Mouse (Mus musculus): Measurements from ENCODE around the gene Fli1. TPM values are rescaled to one million over a fixed set of nuclear protein-coding genes. Genes with fewer than 3 reads are reported as not detected.

Fli1 gene
- polyA plus RNA-seq, 1 experiment from 2014 or later, result 27.3 TPM

GRCm38 (mm10) chr9:32543923-32544575, 1.4 kb upstream of the Fli1 start:
- peak overlapping the region; percentile 32 for H3K4me2 ChIP-seq (replicated peaks; ENCODE audit: low read depth, low read length)
- H3K27me3 ChIP-seq (ENCODE audit: control insufficient read depth, insufficient read depth, low read length), result peaks cover 11% of the 10 kb centered on the region; the same call in 1 of the 2 replicates
- H3K27ac ChIP-seq (ENCODE audit: low read depth, low read length), result no peak overlapping the region; the same call in 1 of the 2 replicates
- ATAC-seq (ENCODE audit: low FRiP score, low TSS enrichment), result no peak
- peaks cover 39% of the 10 kb centered on the region for H3K4me1 ChIP-seq (ENCODE audit: control insufficient read depth, insufficient read depth, low read length)
- H3K36me3 ChIP-seq (ENCODE audit: control insufficient read depth, insufficient read depth, low read length), result no peaks in the 10 kb centered on the region
- 17% methylated on average over 8 of the region's 8 CpGs for WGBS
- H3K9ac ChIP-seq (ENCODE audit: low read depth, low read length), result no peak overlapping the region
- H3K9me3 ChIP-seq (ENCODE audit: control insufficient read depth, low read length), result no peaks in the 10 kb centered on the region
- no peak overlapping the region for H3K4me3 ChIP-seq (ENCODE audit: low read length)

- H3K27me3 ChIP-seq (ENCODE audit: control insufficient read depth, insufficient read depth, low read length), result peaks cover 11% of the 10 kb centered on the region; the same call in 1 of the 2 replicates
- no peaks in the 10 kb centered on the region for H3K36me3 ChIP-seq (ENCODE audit: control insufficient read depth, insufficient read depth, low read length)
- H3K9ac ChIP-seq (ENCODE audit: low read depth, low read length), result peak overlapping the region; percentile 53; the same call in 1 of the 2 replicates
- under 1% methylated on average over 18 of the region's 18 CpGs for WGBS
- H3K27ac ChIP-seq (ENCODE audit: low read depth, low read length), result peak overlapping the region; percentile 85
- ATAC-seq (ENCODE audit: low FRiP score, low TSS enrichment), result 0 out of 2 replicates have a peak, but pooled peaks have one; percentile 4
- peak overlapping the region; percentile 94 for H3K4me2 ChIP-seq (replicated peaks; ENCODE audit: low read depth, low read length)
- H3K4me1 ChIP-seq (ENCODE audit: control insufficient read depth, insufficient read depth, low read length), result peaks cover 36% of the 10 kb centered on the region
- no peaks in the 10 kb centered on the region for H3K9me3 ChIP-seq (ENCODE audit: control insufficient read depth, low read length)
- peak overlapping the region; percentile 73 for H3K4me3 ChIP-seq (ENCODE audit: low read length)
Measured at GRCm38 (mm10) chr9:32543040-32543581, 450 bp upstream of the Fli1 start.

- no peaks in the 10 kb centered on the region for H3K9me3 ChIP-seq (ENCODE audit: control insufficient read depth, low read length)
- peak overlapping the region; percentile 85 for H3K27ac ChIP-seq (ENCODE audit: low read depth, low read length)
- peak overlapping the region; percentile 84 for H3K9ac ChIP-seq (ENCODE audit: low read depth, low read length)
- ATAC-seq (ENCODE audit: low FRiP score, low TSS enrichment), result peak; percentile 3; the same call in 1 of the 2 replicates
- no peaks in the 10 kb centered on the region for H3K36me3 ChIP-seq (ENCODE audit: control insufficient read depth, insufficient read depth, low read length)
- peaks cover 29% of the 10 kb centered on the region for H3K4me1 ChIP-seq (ENCODE audit: control insufficient read depth, insufficient read depth, low read length)
- peak overlapping the region; percentile 94 for H3K4me2 ChIP-seq (replicated peaks; ENCODE audit: low read depth, low read length)
- peak overlapping the region; percentile 73 for H3K4me3 ChIP-seq (ENCODE audit: low read length)
- H3K27me3 ChIP-seq (ENCODE audit: control insufficient read depth, insufficient read depth, low read length), result peaks cover 11% of the 10 kb centered on the region; the same call in 1 of the 2 replicates
- under 1% methylated on average over 30 of the region's 30 CpGs for WGBS
Measured at GRCm38 (mm10) chr9:32541223-32541901, 1.3 kb downstream of the Fli1 start.

GRCm38 (mm10) chr9:32540406-32541222, 2.0 kb downstream of the Fli1 start:
- Histone ChIP-seq H3K27ac (ENCODE audit: low read depth, low read length) (peak overlapping the region; percentile 85), H3K4me3 (ENCODE audit: low read length) (peak overlapping the region; percentile 73), H3K4me1 (ENCODE audit: control insufficient read depth, insufficient read depth, low read length) (peaks cover 26% of the 10 kb centered on the region), H3K9ac (ENCODE audit: low read depth, low read length) (peak overlapping the region; percentile 84), H3K27me3 (ENCODE audit: control insufficient read depth, insufficient read depth, low read length) (peaks cover 7% of the 10 kb centered on the region; the same call in 1 of the 2 replicates), H3K9me3 (ENCODE audit: control insufficient read depth, low read length) (no peaks in the 10 kb centered on the region), H3K36me3 (ENCODE audit: control insufficient read depth, insufficient read depth, low read length) (no peaks in the 10 kb centered on the region), H3K4me2 (replicated peaks; ENCODE audit: low read depth, low read length) (peak overlapping the region; percentile 94)
- peak; percentile 11 for ATAC-seq (ENCODE audit: low FRiP score, low TSS enrichment)
- WGBS, result under 1% methylated on average over 68 of the region's 70 CpGs

- ATAC-seq (ENCODE audit: low FRiP score, low TSS enrichment), result 0 out of 2 replicates have a peak, but pooled peaks have one; percentile 0
- Histone ChIP-seq H3K9ac (ENCODE audit: low read depth, low read length) (peak overlapping the region; percentile 84), H3K4me3 (ENCODE audit: low read length) (peak overlapping the region; percentile 73), H3K4me2 (replicated peaks; ENCODE audit: low read depth, low read length) (peak overlapping the region; percentile 94), H3K9me3 (ENCODE audit: control insufficient read depth, low read length) (no peaks in the 10 kb centered on the region), H3K36me3 (ENCODE audit: control insufficient read depth, insufficient read depth, low read length) (no peaks in the 10 kb centered on the region), H3K27me3 (ENCODE audit: control insufficient read depth, insufficient read depth, low read length) (peaks cover 6% of the 10 kb centered on the region; the same call in 1 of the 2 replicates), H3K4me1 (ENCODE audit: control insufficient read depth, insufficient read depth, low read length) (peaks cover 20% of the 10 kb centered on the region; the same call in 1 of the 2 replicates), H3K27ac (ENCODE audit: low read depth, low read length) (peak overlapping the region; percentile 85)
- 2% methylated on average over 13 of the region's 13 CpGs for WGBS
Measured at GRCm38 (mm10) chr9:32540061-32540405, 2.6 kb downstream of the Fli1 start.

- H3K27me3 ChIP-seq (ENCODE audit: control insufficient read depth, insufficient read depth, low read length), result peaks cover 6% of the 10 kb centered on the region; the same call in 1 of the 2 replicates
- peak overlapping the region; percentile 73 for H3K4me3 ChIP-seq (ENCODE audit: low read length)
- peaks cover 14% of the 10 kb centered on the region; the same call in 1 of the 2 replicates for H3K4me1 ChIP-seq (ENCODE audit: control insufficient read depth, insufficient read depth, low read length)
- H3K9ac ChIP-seq (ENCODE audit: low read depth, low read length), result no peak overlapping the region
- 41% methylated on average over 3 of the region's 3 CpGs for WGBS
- ATAC-seq (ENCODE audit: low FRiP score, low TSS enrichment), result no peak
- peak overlapping the region; percentile 94 for H3K4me2 ChIP-seq (replicated peaks; ENCODE audit: low read depth, low read length)
- H3K36me3 ChIP-seq (ENCODE audit: control insufficient read depth, insufficient read depth, low read length), result no peaks in the 10 kb centered on the region
- no peak overlapping the region for H3K27ac ChIP-seq (ENCODE audit: low read depth, low read length)
- no peaks in the 10 kb centered on the region for H3K9me3 ChIP-seq (ENCODE audit: control insufficient read depth, low read length)
Measured at GRCm38 (mm10) chr9:32539321-32539761, 3.3 kb downstream of the Fli1 start.

GRCm38 (mm10) chr9:32538124-32538523, 4.5 kb downstream of the Fli1 start:
- WGBS, result 80% methylated on average over 5 of the region's 5 CpGs
- Histone ChIP-seq H3K27me3 (ENCODE audit: control insufficient read depth, insufficient read depth, low read length) (peaks cover 4% of the 10 kb centered on the region; the same call in 1 of the 2 replicates), H3K4me1 (ENCODE audit: control insufficient read depth, insufficient read depth, low read length) (peaks cover 7% of the 10 kb centered on the region; the same call in 1 of the 2 replicates), H3K27ac (ENCODE audit: low read depth, low read length) (no peak overlapping the region), H3K4me2 (replicated peaks; ENCODE audit: low read depth, low read length) (peak overlapping the region; percentile 94), H3K9me3 (ENCODE audit: control insufficient read depth, low read length) (no peaks in the 10 kb centered on the region), H3K4me3 (ENCODE audit: low read length) (no peak overlapping the region), H3K36me3 (ENCODE audit: control insufficient read depth, insufficient read depth, low read length) (no peaks in the 10 kb centered on the region), H3K9ac (ENCODE audit: low read depth, low read length) (no peak overlapping the region)
- ATAC-seq (ENCODE audit: low FRiP score, low TSS enrichment), result no peak

- Histone ChIP-seq H3K4me2 (replicated peaks; ENCODE audit: low read depth, low read length) (no peak overlapping the region), H3K36me3 (ENCODE audit: control insufficient read depth, insufficient read depth, low read length) (no peaks in the 10 kb centered on the region), H3K9me3 (ENCODE audit: control insufficient read depth, low read length) (no peaks in the 10 kb centered on the region), H3K9ac (ENCODE audit: low read depth, low read length) (no peak overlapping the region), H3K27ac (ENCODE audit: low read depth, low read length) (no peak overlapping the region), H3K27me3 (ENCODE audit: control insufficient read depth, insufficient read depth, low read length) (no peaks in the 10 kb centered on the region), H3K4me3 (ENCODE audit: low read length) (no peak overlapping the region), H3K4me1 (ENCODE audit: control insufficient read depth, insufficient read depth, low read length) (peaks cover 4% of the 10 kb centered on the region; the same call in 1 of the 2 replicates)
- 76% methylated on average over 6 of the region's 6 CpGs for WGBS
- no peak for ATAC-seq (ENCODE audit: low FRiP score, low TSS enrichment)
Measured at GRCm38 (mm10) chr9:32537706-32538105, 5.0 kb downstream of the Fli1 start.

Measured in kidney, embryonic 14.5 days (tissue).